Mouse (Mus musculus) liver, embryonic 14.5 days (tissue): ENCODE results near the gene Gmds. TPM values are rescaled to one million over a fixed set of nuclear protein-coding genes. Genes with fewer than 3 reads are reported as not detected.

ENCODE experiments used
- ATAC-seq: fragments of 200-750 bp; cut with Nextera tagmentation; 2 replicates; pipeline ENCODE4 v1.8.0; 2017; ENCODE audit warnings: moderate number of reproducible peaks, mild to moderate bottlenecking, moderate library complexity; ENCODE audit not compliant: insufficient read depth
- DNase-seq, 3 experiments: peaks; one replicate each; pipeline ENCODE4 v3.0.0-alpha.2; 2012 to 2013; ENCODE audit warnings: low read depth in 3 of 3, low spot score in 3 of 3
- H3K27ac ChIP-seq: fragments of 300-500 bp; sonication (generic); 2 replicates; pipeline ENCODE4 v1.5.1; 2014; ENCODE audit warnings: moderate library complexity, mild to moderate bottlenecking, control low read depth, inconsistent platforms
- H3K27me3 ChIP-seq: fragments of 300-500 bp; sonication (generic); 2 replicates; pipeline ENCODE4 v1.6.1; 2014; ENCODE audit warnings: mild to moderate bottlenecking, low read length, moderate library complexity; ENCODE audit not compliant: control insufficient read depth, insufficient read depth
- H3K36me3 ChIP-seq: fragments of 300-500 bp; sonication (generic); replicated peaks from 2 replicates; pipeline ENCODE4 v1.6.1; 2014; ENCODE audit warnings: low read depth; ENCODE audit not compliant: control insufficient read depth, insufficient read depth
- H3K4me1 ChIP-seq, 2 experiments: fragments of 200-500 bp in 1 of 2; fragments of 300-500 bp in 1 of 2; sonication (generic) in 1 of 2; replicated peaks; 2 replicates each; pipeline ENCODE4 v1.6.1; 2012 to 2014; ENCODE audit warnings: antibody characterized with exemption in 1 of 2, inconsistent platforms in 1 of 2, low read length in 1 of 2; ENCODE audit not compliant: control insufficient read depth in 2 of 2, insufficient read depth in 2 of 2
- H3K4me2 ChIP-seq: fragments of 300-500 bp; sonication (generic); 2 replicates; pipeline ENCODE4 v1.6.1; 2014; ENCODE audit warnings: low read depth, mild to moderate bottlenecking, control low read depth, moderate library complexity
- H3K4me3 ChIP-seq, 2 experiments: fragments of 200-500 bp in 1 of 2; fragments of 300-500 bp in 1 of 2; sonication (generic) in 1 of 2; 2 replicates each; pipeline ENCODE4 v1.5.1; 2012 to 2014; ENCODE audit warnings: low read depth in 2 of 2, low read length in 2 of 2, mild to moderate bottlenecking in 2 of 2, control low read depth in 1 of 2, inconsistent platforms in 1 of 2, moderate library complexity in 1 of 2; ENCODE audit not compliant: insufficient read depth in 1 of 2
- H3K9ac ChIP-seq: fragments of 300-500 bp; sonication (generic); replicated peaks from 2 replicates; pipeline ENCODE4 v1.6.1; 2014; ENCODE audit warnings: mild to moderate bottlenecking, control low read depth, moderate library complexity
- H3K9me3 ChIP-seq: fragments of 300-500 bp; sonication (generic); 2 replicates; pipeline ENCODE4 v1.6.1; 2016; ENCODE audit warnings: low read length, mixed read lengths; ENCODE audit not compliant: control insufficient read depth
- CTCF ChIP-seq: IDR thresholded peaks from 2 replicates; pipeline ENCODE4 v1.5.1; 2016; ENCODE audit warnings: antibody characterized with exemption, low read depth, control low read depth
- EP300 ChIP-seq: IDR thresholded peaks from 2 replicates; pipeline ENCODE4 v1.6.1; 2016; ENCODE audit warnings: antibody characterized with exemption, low read depth
- WGBS: fragments of 180-500 bp; shearing (Covaris S2); extraction: QIAGEN DNeasy Blood & Tissue Kit; methylation state at CpG from one replicate; pipeline ENCODE4 v1.1.7; 2014; ENCODE audit not compliant: insufficient replicate concordance; 5-methylcytosine and 5-hydroxymethylcytosine counted together
- polyA plus RNA-seq, 2 experiments: library from polyadenylated mRNA; depleted of rRNA in 1 of 2; stranded (reverse) in 1 of 2; unstranded in 1 of 2; fragments of >200 nt; fragmentation: Nextera tagmentation in 1 of 2; extraction: Ambion mirVana in 1 of 2; gene quantifications; 2 replicates each; pipeline versions ENCODE4 v1.2.1 to v1.2.3; 2012 to 2014

The Gmds gene
- polyA plus RNA-seq, 2 experiments, result 3.7 to 7.4 TPM

DNA sequence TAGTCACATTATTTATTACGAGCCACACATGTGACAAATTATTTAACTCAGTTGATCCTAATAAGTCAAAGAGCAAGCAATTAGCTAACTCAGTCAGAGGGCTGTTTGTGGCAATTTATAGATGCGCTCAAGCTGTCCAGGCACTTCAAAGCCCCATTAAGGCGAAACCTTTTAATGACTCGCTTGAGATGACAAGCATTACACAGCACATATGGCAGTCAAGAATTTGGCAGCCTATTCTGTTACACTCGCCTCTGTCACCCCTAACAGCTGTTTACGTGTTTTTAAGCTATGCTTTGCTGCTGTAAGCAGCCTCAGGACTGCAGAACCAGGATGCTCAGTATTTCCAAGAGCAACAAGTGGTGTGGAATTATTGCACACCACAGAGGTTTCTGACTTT is 283.2 kb downstream of the Gmds start:
- H3K9ac ChIP-seq, result no peak overlapping the region
- no peaks in the 10 kb centered on the region for H3K27me3 ChIP-seq
- 63% methylated on average over 6 of the region's 6 CpGs for WGBS
- ATAC-seq, result no peak
- H3K9me3 ChIP-seq, result no peaks in the 10 kb centered on the region
- no peak overlapping the region for H3K4me3 ChIP-seq
- no peak overlapping the region for H3K4me2 ChIP-seq
- TF ChIP-seq EP300 (no peak), CTCF (no peak)
- no peak for DNase-seq
- no peaks in the 10 kb centered on the region for H3K36me3 ChIP-seq
- no peaks in the 10 kb centered on the region for H3K4me1 ChIP-seq
- H3K27ac ChIP-seq, result no peak overlapping the region

GRCm38 (mm10) chr13:32053587-32053986 is 285.0 kb downstream of the Gmds start:
- Histone ChIP-seq H3K9me3 (no peaks in the 10 kb centered on the region), H3K4me3 (no peak overlapping the region), H3K4me2 (no peak overlapping the region), H3K9ac (no peak overlapping the region), H3K4me1 (no peaks in the 10 kb centered on the region), H3K27me3 (no peaks in the 10 kb centered on the region), H3K36me3 (no peaks in the 10 kb centered on the region), H3K27ac (no peak overlapping the region)
- TF ChIP-seq CTCF (no peak), EP300 (no peak)
- DNase-seq, result no peak
- no peak for ATAC-seq

DNA sequence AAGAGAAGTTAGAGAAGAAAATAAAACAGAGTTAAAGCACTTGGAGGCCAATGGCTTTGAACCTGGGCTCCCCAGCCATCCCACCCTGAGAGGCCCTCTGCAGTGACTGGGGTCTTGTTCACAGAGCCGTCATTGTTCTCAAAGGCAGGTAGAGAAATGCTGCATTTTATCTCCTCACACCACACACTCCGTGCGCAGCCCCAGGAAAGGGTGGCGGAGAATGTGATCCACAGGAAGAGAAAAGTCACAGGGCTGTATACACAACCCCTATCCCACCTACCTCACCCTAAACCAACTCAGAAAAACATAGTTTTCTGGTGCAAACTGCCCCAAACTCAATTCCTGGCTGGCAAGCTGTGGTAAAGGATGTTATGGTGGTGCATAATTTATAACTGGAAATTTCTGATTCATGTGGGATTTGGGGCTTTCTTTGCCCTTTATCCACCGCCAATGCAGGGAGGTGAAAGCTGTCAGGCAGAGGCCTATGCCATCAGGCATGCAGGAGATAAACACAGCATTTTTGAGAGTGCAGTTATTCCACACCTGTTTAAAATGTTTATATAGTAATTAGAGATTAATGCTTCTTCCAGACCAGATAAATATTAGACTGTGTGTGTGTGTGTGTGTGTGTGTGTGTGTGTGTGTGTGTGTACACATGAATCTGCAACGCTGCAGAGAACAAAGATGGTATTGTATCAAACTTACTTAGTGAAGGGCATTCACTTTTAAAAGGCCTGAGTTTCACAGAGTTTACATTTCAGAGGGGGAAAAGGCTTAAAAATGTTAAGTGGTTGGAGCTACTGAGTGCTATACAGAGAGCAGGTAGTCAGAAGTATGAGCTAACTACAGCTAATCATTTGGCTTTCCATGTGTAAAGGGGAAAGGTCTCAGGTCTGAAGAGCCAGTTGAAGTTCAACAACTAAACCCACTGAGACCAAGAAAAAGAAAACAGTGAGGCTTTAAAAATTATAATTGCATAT is 290.3 kb downstream of the Gmds start:
- no peak for TF ChIP-seq CTCF
- TF ChIP-seq EP300, result no peak
- WGBS, result 46% methylated on average over 6 of the region's 6 CpGs
- Histone ChIP-seq H3K4me1 (no peaks in the 10 kb centered on the region), H3K27me3 (no peaks in the 10 kb centered on the region), H3K27ac (no peak overlapping the region), H3K9ac (no peak overlapping the region), H3K4me3 (no peak overlapping the region), H3K9me3 (no peaks in the 10 kb centered on the region), H3K36me3 (no peaks in the 10 kb centered on the region), H3K4me2 (no peak overlapping the region)
- DNase-seq (no peak), ATAC-seq (no peak)

GRCm38 (mm10) chr13:32046961-32047360 is 291.6 kb downstream of the Gmds start:
- H3K9ac ChIP-seq, result no peak overlapping the region
- H3K4me3 ChIP-seq, result no peak overlapping the region
- H3K9me3 ChIP-seq, result no peaks in the 10 kb centered on the region
- TF ChIP-seq EP300, result no peak
- no peak for TF ChIP-seq CTCF
- H3K27me3 ChIP-seq, result no peaks in the 10 kb centered on the region
- no peak for DNase-seq
- no peak for ATAC-seq
- H3K36me3 ChIP-seq, result no peaks in the 10 kb centered on the region
- H3K4me2 ChIP-seq, result no peak overlapping the region
- WGBS, result 64% methylated on average over 4 of the region's 4 CpGs
- no peaks in the 10 kb centered on the region for H3K4me1 ChIP-seq
- no peak overlapping the region for H3K27ac ChIP-seq

DNA sequence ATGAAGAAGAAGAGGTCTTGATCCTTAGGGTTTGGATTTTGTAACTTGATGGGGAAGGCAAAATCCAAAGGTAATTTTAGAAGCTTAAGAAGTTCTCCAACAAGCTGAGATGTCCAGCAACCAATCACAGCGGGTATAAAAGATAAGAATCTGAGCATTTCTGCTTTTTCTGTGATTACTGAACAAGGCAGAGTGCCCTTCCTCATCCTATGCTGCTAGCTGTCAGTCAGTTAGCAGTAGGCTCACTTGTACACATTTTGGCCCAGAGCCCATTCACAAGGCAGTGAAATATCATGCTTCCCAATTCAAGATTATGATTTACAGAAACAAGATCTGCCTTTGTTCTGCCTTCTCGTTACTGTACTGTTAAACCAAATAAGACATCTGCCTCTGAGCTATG is 295.8 kb downstream of the Gmds start:
- H3K4me2 ChIP-seq, result no peak overlapping the region
- DNase-seq, result no peak
- no peaks in the 10 kb centered on the region for H3K4me1 ChIP-seq
- H3K4me3 ChIP-seq, result no peak overlapping the region
- ATAC-seq, result no peak
- TF ChIP-seq EP300 (no peak), CTCF (no peak)
- H3K27me3 ChIP-seq, result no peaks in the 10 kb centered on the region
- H3K27ac ChIP-seq, result no peak overlapping the region
- 50% methylated on average over 2 of the region's 2 CpGs for WGBS
- no peaks in the 10 kb centered on the region for H3K9me3 ChIP-seq
- H3K36me3 ChIP-seq, result no peaks in the 10 kb centered on the region
- H3K9ac ChIP-seq, result no peak overlapping the region
